Comparison of ENCODE assay signal across 19 mouse cellular contexts in the genomic region with DNA sequence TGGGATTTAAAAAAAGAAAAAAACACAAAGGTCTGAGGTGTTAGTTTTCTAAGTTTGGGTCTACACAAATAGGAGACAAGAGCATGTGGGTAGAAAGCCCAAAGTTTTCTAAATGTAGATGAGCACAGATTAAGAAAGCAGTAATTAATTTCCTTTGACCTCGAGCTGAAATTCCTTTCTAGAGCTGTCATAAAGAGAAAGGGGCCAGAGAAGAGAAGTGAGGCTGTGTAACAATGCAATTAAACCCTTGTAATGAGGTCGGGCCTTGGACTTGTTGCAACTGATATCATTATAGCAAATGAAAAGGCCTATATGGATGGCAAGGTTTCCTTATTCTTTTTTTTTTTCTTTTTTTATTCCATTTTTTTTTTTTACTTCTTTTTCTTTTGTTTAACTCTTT.
DNase-seq lines count a peak whose midpoint lies in the region; ATAC-seq and TF ChIP-seq lines count a peak whose summit lies in the region.
"Had no signal": no experiment of that assay in that cellular context is flagged by ENCODE, and none has a peak within 500 bp of the region (broad histone marks: within the 10 kb centered on the region; RNA-seq: fewer than 3 reads in every experiment).

No protein-coding gene starts in this region.

- H3K9ac ChIP-seq in midbrain, postnatal 0 days (replicated peaks; ENCODE audit: low read length, poor library complexity, severe bottlenecking): no peak overlapping the region
- H3K9ac ChIP-seq in midbrain, embryonic 15.5 days: no peak overlapping the region
- H3K9ac ChIP-seq: embryonic facial prominence, embryonic 13.5 days; forebrain, embryonic 13.5 days; forebrain, embryonic 15.5 days; forebrain, postnatal 0 days had no signal

- no peak overlapping the region for H3K27ac ChIP-seq in midbrain, postnatal 0 days (ENCODE audit: low read depth, low read length)
- no peak overlapping the region for H3K27ac ChIP-seq in midbrain, embryonic 15.5 days
- H3K27ac ChIP-seq: embryonic facial prominence, embryonic 13.5 days; forebrain, embryonic 13.5 days; forebrain, embryonic 15.5 days had no signal

- no peak overlapping the region for H3K4me3 ChIP-seq in midbrain, postnatal 0 days (ENCODE audit: low read depth, low read length)
- H3K4me3 ChIP-seq in midbrain, embryonic 15.5 days: no peak overlapping the region
- H3K4me3 ChIP-seq: embryonic facial prominence, embryonic 13.5 days; forebrain, embryonic 13.5 days; forebrain, embryonic 15.5 days had no signal

- no peaks in the 10 kb centered on the region for H3K4me1 ChIP-seq in midbrain, postnatal 0 days (ENCODE audit: insufficient read depth, low read length)
- H3K4me1 ChIP-seq in midbrain, embryonic 15.5 days: no peaks in the 10 kb centered on the region
- H3K4me1 ChIP-seq: embryonic facial prominence, embryonic 13.5 days; forebrain, embryonic 13.5 days; forebrain, embryonic 15.5 days had no signal

- no peak for TF ChIP-seq CTCF in midbrain, postnatal 0 days (IDR thresholded peaks at IDR 0.05)

- no peak overlapping the region for H3K4me2 ChIP-seq in midbrain, postnatal 0 days (ENCODE audit: low read depth, low read length, poor library complexity, severe bottlenecking)
- no peak overlapping the region for H3K4me2 ChIP-seq in midbrain, embryonic 15.5 days
- H3K4me2 ChIP-seq: embryonic facial prominence, embryonic 13.5 days; forebrain, embryonic 13.5 days; forebrain, embryonic 15.5 days had no signal

- H3K36me3 ChIP-seq in midbrain, postnatal 0 days (ENCODE audit: insufficient read depth, low read length): no peaks in the 10 kb centered on the region
- no peaks in the 10 kb centered on the region for H3K36me3 ChIP-seq in midbrain, embryonic 15.5 days (replicated peaks)
- H3K36me3 ChIP-seq: embryonic facial prominence, embryonic 13.5 days; forebrain, embryonic 15.5 days had no signal

- DNase-seq in midbrain, postnatal 0 days (ENCODE audit: low spot score): peak; percentile 1
- peak; percentile 63 for DNase-seq in retina, embryonic 14.5 days (ENCODE audit: low spot score)
- DNase-seq in urinary bladder, adult 18-20 months (ENCODE audit: low spot score in 2 of 2): no peak
- no peak for DNase-seq in adipocyte (ENCODE audit: low spot score)
- DNase-seq: adrenal gland, adult 2 months; adrenal gland, postnatal 10 days; adrenal gland, postnatal 25 days; cerebellum, adult 11 months; cerebellum, adult 2 months; cerebellum, adult 9-10 months; cerebellum, postnatal 10 days; cerebellum, postnatal 25 days; forebrain, postnatal 0 days had no signal

- WGBS in midbrain, postnatal 0 days: 73% methylated on average over 2 of the region's 2 CpGs
- WGBS in midbrain, embryonic 15.5 days: 70% methylated on average over 2 of the region's 2 CpGs

- ATAC-seq in midbrain, postnatal 0 days (ENCODE audit: low FRiP score): no peak
- no peak for ATAC-seq in midbrain, embryonic 15.5 days (replicated peaks)
- ATAC-seq: activated CD4-positive, CD25-positive, alpha-beta regulatory T cell, adult 4 months; forebrain, embryonic 13.5 days; forebrain, embryonic 15.5 days; forebrain, postnatal 0 days; Patski had no signal

- H3K27me3 ChIP-seq in midbrain, postnatal 0 days (ENCODE audit: insufficient read depth, low read length): no peaks in the 10 kb centered on the region
- no peaks in the 10 kb centered on the region for H3K27me3 ChIP-seq in midbrain, embryonic 15.5 days (replicated peaks)
- H3K27me3 ChIP-seq: embryonic facial prominence, embryonic 13.5 days; forebrain, embryonic 13.5 days; forebrain, embryonic 15.5 days; Patski had no signal

- H3K9me3 ChIP-seq in midbrain, postnatal 0 days (ENCODE audit: low read length): no peaks in the 10 kb centered on the region
- no peaks in the 10 kb centered on the region for H3K9me3 ChIP-seq in midbrain, embryonic 15.5 days
- H3K9me3 ChIP-seq: embryonic facial prominence, embryonic 13.5 days; forebrain, embryonic 13.5 days; forebrain, embryonic 15.5 days had no signal

Comparison
In these comparisons a context has a peak if more than half of its experiments do, and no peak if none do; other contexts are left out.
1. DNase-seq: peak in midbrain, postnatal 0 days (single experiment) and retina, embryonic 14.5 days (single experiment); none in urinary bladder, adult 18-20 months (0 of 2) and adipocyte (single experiment).